ENCODE assay signal across 13 mouse cellular contexts in the genomic region with DNA sequence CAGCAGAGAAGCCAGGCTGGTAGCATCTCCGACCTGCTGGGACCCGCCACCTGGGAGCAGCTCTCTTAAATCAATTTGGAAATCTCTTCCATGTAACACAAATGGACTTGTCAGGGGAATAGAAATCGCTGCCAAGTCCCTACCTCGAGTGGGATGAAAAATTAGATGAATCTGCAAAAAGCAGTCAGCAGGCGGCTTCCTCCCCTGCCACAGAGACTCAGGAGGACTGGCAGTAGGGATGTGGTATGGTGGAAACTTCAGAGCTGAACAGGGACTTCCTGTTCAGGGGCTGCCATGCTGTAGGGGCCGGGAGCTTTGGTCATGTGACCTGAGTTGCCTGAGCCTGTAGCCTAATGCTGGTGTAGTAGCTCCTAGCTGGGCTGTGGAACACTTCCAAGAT.
DNase-seq lines count a peak whose midpoint lies in the region; ATAC-seq and TF ChIP-seq lines count a peak whose summit lies in the region.
"Had no signal": no experiment of that assay in that cellular context is flagged by ENCODE, and none has a peak within 500 bp of the region (broad histone marks: within the 10 kb centered on the region; RNA-seq: fewer than 3 reads in every experiment).

No protein-coding gene starts in this region.

- H3K9me3 ChIP-seq in intestine, postnatal 0 days (ENCODE audit: control insufficient read depth): no peaks in the 10 kb centered on the region
- H3K9me3 ChIP-seq: heart, embryonic 15.5 days; limb, embryonic 15.5 days had no signal

- ATAC-seq in intestine, postnatal 0 days: no peak
- ATAC-seq: forebrain, embryonic 16.5 days had no signal

- H3K27me3 ChIP-seq in intestine, postnatal 0 days (replicated peaks; ENCODE audit: control insufficient read depth, insufficient read depth, low read length): no peaks in the 10 kb centered on the region
- H3K27me3 ChIP-seq: limb, embryonic 15.5 days had no signal

- 47% methylated on average over 6 of the region's 6 CpGs for WGBS in intestine, postnatal 0 days

- no peak overlapping the region for H3K27ac ChIP-seq in intestine, postnatal 0 days (ENCODE audit: low read depth, low read length)
- H3K27ac ChIP-seq: heart, embryonic 15.5 days; limb, embryonic 15.5 days; macrophage had no signal

- no peaks in the 10 kb centered on the region for H3K4me1 ChIP-seq in intestine, postnatal 0 days (replicated peaks; ENCODE audit: control insufficient read depth, insufficient read depth, low read length)
- H3K4me1 ChIP-seq: heart, embryonic 15.5 days had no signal

- no peak overlapping the region for H3K9ac ChIP-seq in intestine, postnatal 0 days (ENCODE audit: low read depth, low read length)
- H3K9ac ChIP-seq: heart, embryonic 15.5 days; limb, embryonic 15.5 days had no signal

- H3K4me2 ChIP-seq in intestine, postnatal 0 days (replicated peaks; ENCODE audit: low read depth): no peak overlapping the region
- H3K4me2 ChIP-seq: heart, embryonic 15.5 days; limb, embryonic 15.5 days had no signal

- no peak for TF ChIP-seq CTCF in intestine, postnatal 0 days (IDR thresholded peaks at IDR 0.05; ENCODE audit: low read depth)

- DNase-seq in thymus, postnatal 25 days: peak; percentile 6
- DNase-seq in thymus, adult 18-20 months: no peak
- peak; percentile 37 to 77 for DNase-seq in frontal cortex, adult 2 months (ENCODE audit: extremely low spot score in 1 of 2, low spot score in 1 of 2)
- DNase-seq in left cerebral cortex, adult 18-20 months (ENCODE audit: low spot score in 2 of 2): peak; percentile 38 to 64
- DNase-seq in thymus, postnatal 4 days: peak; percentile 17
- no peak for DNase-seq in c-Kit-positive CD71-positive TER-119-positive erythroid progenitor cells, embryonic 14.5 days (ENCODE audit: low spot score)
- DNase-seq in heart, postnatal 25 days (ENCODE audit: low spot score): no peak
- DNase-seq: kidney, adult 9 months had no signal

- no peak overlapping the region for H3K4me3 ChIP-seq in intestine, postnatal 0 days (ENCODE audit: low read depth, low read length)
- H3K4me3 ChIP-seq: heart, embryonic 15.5 days; limb, embryonic 15.5 days had no signal

- H3K36me3 ChIP-seq in intestine, postnatal 0 days (ENCODE audit: control insufficient read depth, insufficient read depth): no peaks in the 10 kb centered on the region
- H3K36me3 ChIP-seq: heart, embryonic 15.5 days; limb, embryonic 15.5 days had no signal

- intact Hi-C loops in heart, postnatal 25 days (cut with DNase I): loop anchor here (10.0 kb wide), 1 partner anchor 951 kb away; a partner anchor contains a TSS

Comparison
In these comparisons a context has a peak if more than half of its experiments do, and no peak if none do; other contexts are left out.
1. DNase-seq: peak in thymus, postnatal 25 days (single experiment), frontal cortex, adult 2 months (2 of 2), left cerebral cortex, adult 18-20 months (2 of 2) and thymus, postnatal 4 days (single experiment); none in thymus, adult 18-20 months (0 of 2), c-Kit-positive CD71-positive TER-119-positive erythroid progenitor cells, embryonic 14.5 days (single experiment) and heart, postnatal 25 days (single experiment).